Mouse (Mus musculus) heart, embryonic 11.5 days (tissue): ENCODE results near the gene Brpf3. TPM values are rescaled to one million over a fixed set of nuclear protein-coding genes. Genes with fewer than 3 reads are reported as not detected.

Experiments used
- ATAC-seq: fragments of 200-750 bp; cut with Nextera tagmentation; replicated peaks from 2 replicates; pipeline ENCODE4 v1.8.0; 2017; ENCODE audit warnings: moderate library complexity; ENCODE audit not compliant: insufficient number of reproducible peaks, low FRiP score, low TSS enrichment
- H3K27ac ChIP-seq: fragments of 300-500 bp; sonication (generic); 2 replicates; pipeline ENCODE4 v1.5.1; 2014; ENCODE audit warnings: mild to moderate bottlenecking, low read depth, low read length
- H3K27me3 ChIP-seq: fragments of 300-500 bp; sonication (generic); 2 replicates; pipeline ENCODE4 v1.6.1; 2014; ENCODE audit warnings: mild to moderate bottlenecking, low read length, mixed read lengths; ENCODE audit not compliant: control insufficient read depth, insufficient read depth
- H3K36me3 ChIP-seq: fragments of 300-500 bp; sonication (generic); 2 replicates; pipeline ENCODE4 v1.6.1; 2014; ENCODE audit warnings: mild to moderate bottlenecking, low read length, moderate library complexity, mixed read lengths; ENCODE audit not compliant: control insufficient read depth, insufficient read depth
- H3K4me1 ChIP-seq: fragments of 300-500 bp; sonication (generic); 2 replicates; pipeline ENCODE4 v1.6.1; 2014; ENCODE audit warnings: low read length; ENCODE audit not compliant: control insufficient read depth, insufficient read depth
- H3K4me2 ChIP-seq: fragments of 300-500 bp; sonication (generic); 2 replicates; pipeline ENCODE4 v1.6.1; 2014; ENCODE audit warnings: mild to moderate bottlenecking, moderate library complexity
- H3K4me3 ChIP-seq: fragments of 300-500 bp; sonication (generic); 2 replicates; pipeline ENCODE4 v1.5.1; 2014; ENCODE audit warnings: low read depth, low read length
- H3K9ac ChIP-seq: fragments of 300-500 bp; sonication (generic); 2 replicates; pipeline ENCODE4 v1.6.1; 2014; ENCODE audit warnings: mild to moderate bottlenecking, low read depth, low read length, moderate library complexity
- H3K9me3 ChIP-seq: fragments of 300-500 bp; sonication (generic); replicated peaks from 2 replicates; pipeline ENCODE4 v1.6.1; 2016; ENCODE audit warnings: low read length; ENCODE audit not compliant: control insufficient read depth
- WGBS: fragments of 180-500 bp; shearing (Covaris S2); extraction: QIAGEN DNeasy Blood & Tissue Kit; methylation state at CpG from one replicate; pipeline ENCODE4 v1.1.7; 2014; ENCODE audit not compliant: insufficient replicate concordance; 5-methylcytosine and 5-hydroxymethylcytosine counted together
- polyA plus RNA-seq: library from polyadenylated mRNA; unstranded; fragments of >200 nt; fragmentation: Nextera tagmentation; extraction: Ambion mirVana; gene quantifications from 2 replicates; pipeline ENCODE4 v1.2.1, GENCODE M21; 2014

Brpf3 gene
- polyA plus RNA-seq, 1 experiment from 2014 or later: 13.4 TPM

- peaks cover 17% of the 10 kb centered on the region for H3K36me3 ChIP-seq
- no peak overlapping the region for H3K4me3 ChIP-seq
- no peak overlapping the region for H3K27ac ChIP-seq
- peaks cover 13% of the 10 kb centered on the region for H3K4me1 ChIP-seq
- no peak for ATAC-seq
- no peaks in the 10 kb centered on the region for H3K27me3 ChIP-seq
- H3K4me2 ChIP-seq: peak overlapping the region; percentile 95
- WGBS: 50% methylated on average over 1 of the region's 1 CpGs
- H3K9ac ChIP-seq: no peak overlapping the region
- no peaks in the 10 kb centered on the region for H3K9me3 ChIP-seq
These were observed 2.4 kb downstream of the Brpf3 start for GRCm38 (mm10) chr17:28803316-28803715.

- peaks cover 17% of the 10 kb centered on the region for H3K36me3 ChIP-seq
- no peak overlapping the region for H3K4me3 ChIP-seq
- no peaks in the 10 kb centered on the region for H3K9me3 ChIP-seq
- ATAC-seq: no peak
- 81% methylated on average over 6 of the region's 6 CpGs for WGBS
- H3K9ac ChIP-seq: no peak overlapping the region
- no peaks in the 10 kb centered on the region for H3K27me3 ChIP-seq
- H3K27ac ChIP-seq: no peak overlapping the region
- no peak overlapping the region for H3K4me2 ChIP-seq
- peaks cover 12% of the 10 kb centered on the region for H3K4me1 ChIP-seq
These were observed 4.1 kb downstream of the Brpf3 start for GRCm38 (mm10) chr17:28804973-28805372.

- 94% methylated on average over 19 of the region's 19 CpGs for WGBS
- H3K4me3 ChIP-seq: no peak overlapping the region
- H3K27me3 ChIP-seq: no peaks in the 10 kb centered on the region
- peaks cover 10% of the 10 kb centered on the region; the same call in 1 of the 2 replicates for H3K4me1 ChIP-seq
- H3K36me3 ChIP-seq: peaks cover 17% of the 10 kb centered on the region
- ATAC-seq: no peak
- H3K4me2 ChIP-seq: no peak overlapping the region
- no peak overlapping the region for H3K27ac ChIP-seq
- no peak overlapping the region for H3K9ac ChIP-seq
- no peaks in the 10 kb centered on the region for H3K9me3 ChIP-seq
These were observed 5.9 kb downstream of the Brpf3 start for GRCm38 (mm10) chr17:28806770-28807169.

GRCm38 (mm10) chr17:28808714-28809113 lies 7.8 kb downstream of the Brpf3 start:
- no peaks in the 10 kb centered on the region for H3K27me3 ChIP-seq
- peaks cover 26% of the 10 kb centered on the region for H3K36me3 ChIP-seq
- H3K27ac ChIP-seq: peak overlapping the region; percentile 58; the same call in 1 of the 2 replicates
- no peak overlapping the region for H3K9ac ChIP-seq
- H3K4me2 ChIP-seq: no peak overlapping the region
- no peaks in the 10 kb centered on the region for H3K9me3 ChIP-seq
- 95% methylated on average over 8 of the region's 8 CpGs for WGBS
- no peak for ATAC-seq
- no peaks in the 10 kb centered on the region for H3K4me1 ChIP-seq
- no peak overlapping the region for H3K4me3 ChIP-seq

GRCm38 (mm10) chr17:28809175-28809831 lies 8.4 kb downstream of the Brpf3 start:
- peak; percentile 83 for ATAC-seq
- H3K27me3 ChIP-seq: no peaks in the 10 kb centered on the region
- H3K9ac ChIP-seq: no peak overlapping the region
- H3K4me2 ChIP-seq: no peak overlapping the region
- 79% methylated on average over 10 of the region's 10 CpGs for WGBS
- no peaks in the 10 kb centered on the region for H3K9me3 ChIP-seq
- no peak overlapping the region for H3K4me3 ChIP-seq
- peak overlapping the region; percentile 58; the same call in 1 of the 2 replicates for H3K27ac ChIP-seq
- H3K4me1 ChIP-seq: peaks cover 3% of the 10 kb centered on the region
- peaks cover 29% of the 10 kb centered on the region for H3K36me3 ChIP-seq

GRCm38 (mm10) chr17:28812345-28812744 lies 11.5 kb downstream of the Brpf3 start:
- H3K4me2 ChIP-seq: no peak overlapping the region
- H3K36me3 ChIP-seq: peaks cover 24% of the 10 kb centered on the region
- H3K27me3 ChIP-seq: no peaks in the 10 kb centered on the region
- WGBS: 85% methylated on average over 10 of the region's 10 CpGs
- no peak overlapping the region for H3K27ac ChIP-seq
- ATAC-seq: no peak
- no peak overlapping the region for H3K4me3 ChIP-seq
- no peaks in the 10 kb centered on the region for H3K9me3 ChIP-seq
- no peak overlapping the region for H3K9ac ChIP-seq
- H3K4me1 ChIP-seq: peaks cover 19% of the 10 kb centered on the region

- ATAC-seq: no peak
- no peak overlapping the region for H3K4me3 ChIP-seq
- H3K4me2 ChIP-seq: no peak overlapping the region
- WGBS: 87% methylated on average over 18 of the region's 18 CpGs
- H3K27me3 ChIP-seq: no peaks in the 10 kb centered on the region
- H3K9me3 ChIP-seq: no peaks in the 10 kb centered on the region
- no peak overlapping the region for H3K9ac ChIP-seq
- H3K27ac ChIP-seq: peak overlapping the region; percentile 79
- peaks cover 42% of the 10 kb centered on the region for H3K36me3 ChIP-seq
- peaks cover 19% of the 10 kb centered on the region for H3K4me1 ChIP-seq
These were observed 13.7 kb downstream of the Brpf3 start for GRCm38 (mm10) chr17:28814529-28815097.

- ATAC-seq: 0 out of 2 replicates have a peak, but pooled peaks have one; percentile 52
- Histone ChIP-seq H3K27me3 (no peaks in the 10 kb centered on the region), H3K4me2 (no peak overlapping the region; the same call in 1 of the 2 replicates), H3K4me3 (no peak overlapping the region), H3K4me1 (peaks cover 19% of the 10 kb centered on the region), H3K9ac (no peak overlapping the region), H3K9me3 (no peaks in the 10 kb centered on the region), H3K36me3 (peaks cover 45% of the 10 kb centered on the region), H3K27ac (peak overlapping the region; percentile 79)
- 45% methylated on average over 10 of the region's 10 CpGs for WGBS
These were observed 14.6 kb downstream of the Brpf3 start for GRCm38 (mm10) chr17:28815384-28816004.
